Mouse (Mus musculus) skeletal muscle tissue, adult 2 months (tissue): Measurements from ENCODE around the gene Edc4.

ENCODE experiments used
- DNase-seq: peaks from one replicate; pipeline ENCODE4 v3.0.0-alpha.2; 2012; ENCODE audit warnings: low read depth, low spot score

Gene Edc4

DNA sequence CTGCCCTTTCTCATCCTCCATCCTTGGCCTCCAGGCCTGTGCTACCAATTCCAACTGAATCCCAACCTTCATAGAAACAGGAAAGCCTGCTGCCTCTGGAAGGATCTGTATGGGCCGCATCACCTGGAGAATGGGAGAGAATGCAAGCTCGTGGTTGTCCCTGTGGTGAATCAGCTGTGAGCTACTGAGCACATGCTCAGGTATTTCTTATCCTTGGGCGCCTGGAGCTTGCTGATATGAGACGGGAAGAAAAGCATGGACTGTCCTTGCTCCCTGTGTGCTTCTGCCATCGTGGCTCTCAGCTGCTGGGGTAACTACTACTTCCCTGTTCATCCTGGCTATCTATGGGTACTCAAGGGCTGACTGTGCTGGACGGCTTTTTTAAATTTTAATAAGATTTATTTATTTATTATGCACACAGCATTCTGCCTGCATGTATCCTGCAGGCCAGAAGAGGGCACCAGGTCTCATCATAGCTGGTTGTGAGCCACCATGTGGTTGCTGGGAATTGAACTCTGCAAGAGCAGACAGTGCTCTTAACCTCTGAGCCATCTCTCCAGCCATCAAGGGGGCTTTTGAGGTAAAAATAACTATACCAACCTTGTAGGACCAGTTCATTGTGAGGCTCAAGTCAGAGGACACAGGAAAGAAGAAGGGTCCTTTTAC lies 14.2 kb upstream of the Edc4 start:
- DNase-seq, result no peak

DNA sequence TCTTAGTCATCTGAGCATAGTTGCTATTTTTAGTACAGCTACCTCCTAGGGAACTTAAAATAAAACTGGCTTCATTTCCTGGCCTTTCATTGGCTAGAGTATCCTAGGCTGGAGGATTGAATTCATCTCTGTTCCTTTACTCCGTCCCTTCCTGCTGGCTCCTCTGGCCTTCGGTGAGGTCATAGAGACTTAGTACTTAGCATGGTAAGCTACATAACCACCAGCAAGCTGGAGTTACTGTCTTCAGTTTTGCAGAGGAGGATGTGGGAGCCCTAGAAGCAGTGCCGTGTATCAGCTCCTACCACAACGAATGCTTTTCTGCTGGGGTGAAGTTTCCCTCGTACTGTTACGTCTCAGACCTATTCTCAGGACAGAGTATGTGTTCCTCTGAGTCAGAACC lies 6.4 kb upstream of the Edc4 start:
- DNase-seq, result peak; percentile 85

GRCm38 (mm10) chr8:105889756-105890465 lies 9.2 kb downstream of the Edc4 start:
- DNase-seq, result no peak

DNA sequence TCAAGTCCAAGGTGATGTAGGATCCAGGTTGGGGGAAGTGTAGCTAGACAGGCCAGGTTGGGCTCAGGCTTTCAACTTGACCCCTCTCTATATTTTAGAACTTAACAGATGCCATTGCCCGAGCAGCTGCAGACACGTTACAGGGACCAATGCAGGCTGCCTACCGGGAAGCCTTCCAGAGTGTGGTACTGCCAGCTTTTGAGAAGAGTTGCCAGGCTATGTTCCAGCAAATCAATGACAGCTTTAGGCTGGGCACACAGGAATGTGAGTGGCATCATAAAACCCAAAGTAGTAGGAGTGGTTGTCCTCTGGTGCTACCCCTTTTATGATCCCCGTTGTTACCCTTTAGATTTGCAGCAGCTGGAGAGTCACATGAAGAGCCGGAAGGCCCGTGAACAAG lies 10.2 kb downstream of the Edc4 start:
- peak; percentile 45 for DNase-seq

- DNase-seq, result no peak
Observed at GRCm38 (mm10) chr8:105892432-105892831, 11.8 kb downstream of the Edc4 start.

- DNase-seq, result peak; percentile 42
Observed at GRCm38 (mm10) chr8:105893339-105893738, 12.7 kb downstream of the Edc4 start, which contains the start of gene Nrn1l. Nrn1l (plus strand) TSS chr8:105893567.

GRCm38 (mm10) chr8:105897801-105898480 lies 17.3 kb downstream of the Edc4 start:
- no peak for DNase-seq

GRCm38 (mm10) chr8:105900180-105900940 lies 19.7 kb downstream of the Edc4 start, which contains the start of gene Pskh1:
Pskh1 (plus strand) TSS chr8:105900441.
- DNase-seq, result peak; percentile 91

- no peak for DNase-seq
Observed at GRCm38 (mm10) chr8:105900941-105901616, 20.4 kb downstream of the Edc4 start.

DNA sequence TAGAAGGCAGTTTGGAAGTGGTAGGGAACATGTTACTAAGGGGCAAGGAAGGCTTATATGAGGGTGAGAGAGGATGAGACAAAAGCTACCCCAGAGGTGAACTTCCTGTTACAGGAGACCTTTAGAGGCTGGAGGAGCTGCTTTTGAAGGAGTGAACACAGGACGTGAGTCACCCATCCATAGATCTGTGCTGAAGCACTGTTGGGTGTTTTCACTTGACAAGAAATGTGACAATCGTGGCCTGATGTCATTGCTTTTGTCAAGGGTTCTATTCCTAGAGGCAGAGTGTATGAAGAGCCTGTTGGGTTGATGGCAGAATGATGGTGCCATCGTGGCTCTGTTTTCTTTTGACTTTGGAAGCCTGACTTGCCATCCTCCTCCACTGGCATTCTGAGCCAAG lies 38.7 kb downstream of the Edc4 start:
- DNase-seq, result no peak

DNA sequence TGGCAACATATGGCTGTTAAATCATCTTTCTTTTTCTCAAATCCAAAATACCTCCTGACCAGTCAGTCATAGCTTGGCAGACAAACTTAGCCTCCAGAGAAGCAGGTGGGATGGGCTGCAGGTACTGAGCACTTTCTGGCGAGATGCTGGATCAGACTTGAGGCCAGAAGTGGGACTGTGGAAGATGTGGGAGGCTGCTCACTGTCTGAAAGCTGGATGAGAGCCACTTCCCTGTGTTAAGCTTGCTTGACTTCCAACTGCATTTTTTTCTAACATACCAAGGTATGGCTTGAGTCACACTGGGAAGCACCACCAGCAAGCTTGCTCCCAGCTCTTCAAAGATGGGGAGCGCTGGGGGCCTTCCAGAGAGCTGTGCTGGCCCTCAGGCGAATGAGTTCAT lies 44.4 kb downstream of the Edc4 start:
- DNase-seq, result no peak

DNA sequence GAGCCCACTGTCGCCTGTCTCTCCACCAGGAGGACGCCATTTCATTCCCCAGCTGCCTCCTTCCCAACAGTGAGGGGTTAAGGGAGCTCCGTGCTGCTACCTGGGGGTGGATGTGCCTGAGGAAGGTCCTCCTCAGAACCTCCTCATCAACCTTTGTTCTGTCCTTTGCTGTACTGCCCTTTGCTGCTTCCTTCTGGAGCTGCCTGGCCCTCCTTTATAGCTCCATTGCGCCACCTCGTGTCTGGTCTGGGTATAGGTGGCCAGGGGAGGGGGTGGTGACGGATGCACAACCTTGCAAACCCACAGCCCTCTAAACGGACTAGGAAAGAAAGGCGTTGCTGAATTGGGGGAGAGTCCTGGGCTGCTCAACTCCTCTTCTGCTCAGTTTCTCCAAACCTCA lies 49.9 kb downstream of the Edc4 start:
- DNase-seq, result peak; percentile 51

DNA sequence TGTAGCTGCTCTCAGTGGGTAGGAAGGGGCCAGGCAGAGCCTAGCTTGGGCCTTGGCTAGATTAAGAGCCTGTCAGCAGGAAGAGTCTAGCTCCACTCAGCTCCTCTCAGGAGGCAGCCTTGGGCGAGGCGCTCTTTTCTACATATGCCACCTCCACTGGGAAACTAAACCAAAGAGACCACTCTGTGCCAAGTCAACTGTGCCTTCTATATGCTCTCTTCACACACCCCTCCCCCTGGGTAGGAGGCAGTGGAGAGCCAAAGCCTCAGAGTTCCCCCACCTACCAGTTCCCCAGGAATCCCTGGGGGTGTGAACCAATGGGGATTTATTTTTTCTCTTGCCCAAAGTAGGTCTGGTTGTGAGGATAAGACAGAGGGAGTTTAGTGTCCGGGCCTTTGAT lies 50.6 kb downstream of the Edc4 start:
- no peak for DNase-seq

DNA sequence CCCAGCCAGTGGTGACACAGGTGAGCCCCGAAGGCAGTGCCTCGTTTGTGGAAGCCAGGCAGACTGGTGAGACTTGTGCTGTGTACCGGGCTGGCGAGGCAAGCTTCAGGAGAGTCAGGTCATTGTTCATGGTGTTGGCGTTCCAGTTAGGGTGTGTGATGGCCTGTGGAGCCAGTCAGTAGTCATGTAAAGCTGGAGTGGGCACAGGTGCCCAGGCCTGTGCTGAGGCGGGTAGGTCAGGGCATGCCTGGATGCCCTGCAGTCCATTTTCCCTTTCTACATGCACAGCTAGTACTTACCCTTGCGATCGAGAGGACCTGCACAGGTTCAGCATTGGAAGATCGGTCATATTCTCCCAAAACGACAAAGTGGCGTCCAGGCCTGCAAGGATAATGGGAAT lies 51.8 kb downstream of the Edc4 start:
- DNase-seq, result no peak

- DNase-seq, result no peak
Observed at GRCm38 (mm10) chr8:105933762-105934161, 53.1 kb downstream of the Edc4 start, which contains the start of gene Ctrl. Ctrl (minus strand) TSS chr8:105933862.

- no peak for DNase-seq
Observed at GRCm38 (mm10) chr8:105935105-105935504, 54.4 kb downstream of the Edc4 start.

DNA sequence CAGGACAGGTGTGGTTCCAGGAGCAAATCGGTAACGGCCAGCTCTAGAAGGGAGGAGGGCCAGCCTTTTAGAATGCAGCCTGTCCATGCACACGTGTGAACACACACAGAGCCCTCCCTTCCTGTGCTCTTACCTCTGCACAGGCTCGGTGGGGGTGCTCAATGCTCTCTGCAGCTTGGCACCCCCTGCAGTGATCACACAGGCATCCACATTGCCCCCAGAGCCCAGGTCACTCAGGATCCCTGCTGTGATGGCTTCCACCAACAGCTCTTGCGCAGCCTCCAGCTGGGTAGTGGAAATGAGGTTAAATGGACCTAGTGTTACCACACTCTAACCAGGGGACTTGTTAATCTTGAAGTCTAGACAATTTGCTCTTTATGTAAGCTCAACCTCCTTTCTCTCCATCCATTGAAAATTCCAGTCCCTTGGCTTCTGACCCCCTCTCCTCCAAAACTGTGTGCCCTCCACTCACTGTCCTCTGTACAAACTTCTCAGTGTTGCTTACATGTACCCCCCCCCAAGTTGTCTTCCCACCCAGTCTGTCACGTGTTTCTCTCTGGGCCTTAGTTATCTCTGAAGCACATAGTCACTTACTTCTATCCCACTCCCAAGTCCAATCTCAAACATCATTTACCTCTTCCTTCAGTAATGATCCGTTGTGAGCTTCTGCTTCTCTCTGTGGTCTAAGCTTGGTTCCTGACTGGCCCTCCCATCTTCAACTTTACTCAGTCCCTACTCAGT lies 55.4 kb downstream of the Edc4 start:
- DNase-seq, result no peak

DNA sequence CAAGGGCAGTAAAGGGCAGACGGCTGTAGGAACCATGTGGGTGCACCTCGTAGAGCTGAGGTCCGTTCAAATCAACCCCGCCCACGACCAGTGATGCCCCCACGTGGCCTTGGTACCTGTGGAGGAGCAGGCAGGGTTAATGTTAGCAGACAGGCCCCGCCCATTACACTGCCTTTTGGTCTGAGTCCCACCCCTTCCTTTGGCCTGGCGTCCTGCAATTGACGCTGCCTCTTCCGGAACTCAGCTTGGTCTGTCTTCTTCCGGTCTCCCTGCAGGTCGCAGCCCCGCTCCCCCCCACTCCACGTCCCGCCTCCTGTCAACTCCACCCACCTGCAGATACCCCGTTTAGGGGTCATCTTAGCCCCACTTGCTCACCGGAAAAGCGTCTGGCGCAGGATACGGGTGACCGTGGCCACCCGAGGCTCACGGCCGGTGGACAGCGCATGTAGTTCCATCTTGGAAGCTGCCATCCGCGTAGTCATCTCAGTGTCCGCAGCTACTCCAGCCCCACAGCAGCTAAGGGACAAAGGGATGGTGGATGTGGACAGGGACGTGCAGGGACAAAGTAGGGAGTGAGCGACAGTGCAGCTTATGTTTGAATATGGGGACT lies 56.3 kb downstream of the Edc4 start:
- DNase-seq, result peak; percentile 89

DNA sequence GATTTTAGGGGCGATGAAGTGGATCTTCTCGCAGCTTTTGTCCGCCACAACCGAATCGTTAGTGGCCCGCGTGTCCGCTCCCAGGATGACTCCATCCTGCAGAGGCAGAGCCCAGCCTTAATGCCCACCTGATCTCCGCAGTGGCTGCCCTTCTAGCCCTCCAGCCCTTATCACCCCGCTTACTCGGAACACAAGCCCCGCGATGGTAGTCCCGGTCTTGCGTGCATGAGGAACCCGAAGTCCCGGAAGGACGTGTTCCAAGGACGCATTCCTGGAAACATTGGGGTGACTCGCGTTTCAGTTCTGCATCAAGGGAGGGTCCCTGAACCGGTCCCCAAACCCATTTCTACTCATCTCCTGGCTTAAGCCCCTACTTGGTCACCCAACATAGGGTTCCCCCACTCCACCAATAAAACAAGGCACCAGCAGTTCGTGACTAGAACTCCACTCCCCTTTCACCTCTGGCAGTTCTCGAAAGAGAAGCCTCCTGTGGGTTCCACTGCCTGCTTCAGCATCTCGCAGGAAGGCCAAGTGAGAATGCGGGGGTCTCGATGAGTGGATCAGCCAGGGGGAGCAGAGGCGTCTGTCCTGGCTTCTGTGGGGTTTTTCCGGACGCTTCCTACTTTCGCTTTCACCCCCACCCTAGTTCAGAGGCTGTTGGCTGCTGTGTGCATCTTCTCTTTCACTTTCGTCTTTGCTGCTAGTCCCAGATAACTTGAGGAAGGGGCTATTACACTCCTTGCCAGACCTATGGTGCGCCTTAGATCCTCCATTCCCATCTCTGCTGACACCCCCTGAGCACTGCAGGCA lies 57.0 kb downstream of the Edc4 start:
- DNase-seq, result no peak
